Mouse (Mus musculus): ENCODE data around the gene Srarp. TPM values are rescaled to one million over a fixed set of nuclear protein-coding genes. Genes with fewer than 3 reads are reported as not detected.

Gene Srarp
- polyA plus RNA-seq, 1 experiment from 2014 or later, result 0.62 TPM

- no peak overlapping the region for H3K4me3 ChIP-seq (ENCODE audit: low read depth, low read length)
- no peak overlapping the region for H3K27ac ChIP-seq (ENCODE audit: low read length)
- H3K36me3 ChIP-seq (ENCODE audit: control insufficient read depth, insufficient read depth, low read length), result peaks cover 82% of the 10 kb centered on the region
- no peak overlapping the region for H3K4me2 ChIP-seq (ENCODE audit: low read length)
- H3K4me1 ChIP-seq (ENCODE audit: control insufficient read depth, insufficient read depth, low read length), result no peaks in the 10 kb centered on the region
- no peak for ATAC-seq
- WGBS, result 96% methylated on average over 9 of the region's 9 CpGs
- H3K27me3 ChIP-seq (ENCODE audit: control insufficient read depth, insufficient read depth, low read depth, low read length), result no peaks in the 10 kb centered on the region
- H3K9ac ChIP-seq (ENCODE audit: low read depth, low read length), result no peak overlapping the region
- H3K9me3 ChIP-seq (replicated peaks; ENCODE audit: control insufficient read depth, low read length, poor library complexity, severe bottlenecking), result no peaks in the 10 kb centered on the region
These were observed 33.4 kb upstream of the Srarp start for GRCm38 (mm10) chr4:141469343-141469742.

- no peak overlapping the region for H3K4me3 ChIP-seq (ENCODE audit: low read depth, low read length)
- H3K27me3 ChIP-seq (ENCODE audit: control insufficient read depth, insufficient read depth, low read depth, low read length), result no peaks in the 10 kb centered on the region
- no peaks in the 10 kb centered on the region for H3K9me3 ChIP-seq (replicated peaks; ENCODE audit: control insufficient read depth, low read length, poor library complexity, severe bottlenecking)
- no peak for ATAC-seq
- no peak overlapping the region for H3K4me2 ChIP-seq (ENCODE audit: low read length)
- H3K9ac ChIP-seq (ENCODE audit: low read depth, low read length), result no peak overlapping the region
- H3K36me3 ChIP-seq (ENCODE audit: control insufficient read depth, insufficient read depth, low read length), result peaks cover 84% of the 10 kb centered on the region
- no peaks in the 10 kb centered on the region for H3K4me1 ChIP-seq (ENCODE audit: control insufficient read depth, insufficient read depth, low read length)
- WGBS, result 62% methylated on average over 10 of the region's 10 CpGs
- H3K27ac ChIP-seq (ENCODE audit: low read length), result no peak overlapping the region
These were observed 32.7 kb upstream of the Srarp start for GRCm38 (mm10) chr4:141468576-141468975.

DNA sequence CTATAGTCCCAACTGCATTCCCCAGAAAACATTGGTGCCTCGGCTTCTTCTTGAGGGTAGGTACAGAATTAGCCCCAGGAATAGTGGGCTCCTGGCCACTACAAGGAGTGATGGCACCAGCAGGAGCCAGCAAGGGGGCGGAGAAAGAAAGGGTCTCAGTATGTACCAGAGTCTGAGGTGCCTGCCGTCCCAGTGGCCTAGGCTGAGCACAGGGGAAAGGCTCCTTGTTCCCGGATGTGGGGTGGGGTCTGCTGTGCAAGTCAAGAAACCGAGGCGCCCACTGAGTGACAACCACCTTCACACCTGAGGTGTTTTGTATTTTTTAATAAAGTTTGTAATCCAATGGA, 31.6 kb upstream of the Srarp start:
- Histone ChIP-seq H3K9ac (ENCODE audit: low read depth, low read length) (no peak overlapping the region), H3K9me3 (replicated peaks; ENCODE audit: control insufficient read depth, low read length, poor library complexity, severe bottlenecking) (no peaks in the 10 kb centered on the region), H3K27ac (ENCODE audit: low read length) (no peak overlapping the region), H3K4me1 (ENCODE audit: control insufficient read depth, insufficient read depth, low read length) (no peaks in the 10 kb centered on the region), H3K4me3 (ENCODE audit: low read depth, low read length) (no peak overlapping the region), H3K36me3 (ENCODE audit: control insufficient read depth, insufficient read depth, low read length) (peaks cover 82% of the 10 kb centered on the region), H3K4me2 (ENCODE audit: low read length) (no peak overlapping the region), H3K27me3 (ENCODE audit: control insufficient read depth, insufficient read depth, low read depth, low read length) (no peaks in the 10 kb centered on the region)
- WGBS, result 78% methylated on average over 6 of the region's 6 CpGs
- ATAC-seq, result no peak

DNA sequence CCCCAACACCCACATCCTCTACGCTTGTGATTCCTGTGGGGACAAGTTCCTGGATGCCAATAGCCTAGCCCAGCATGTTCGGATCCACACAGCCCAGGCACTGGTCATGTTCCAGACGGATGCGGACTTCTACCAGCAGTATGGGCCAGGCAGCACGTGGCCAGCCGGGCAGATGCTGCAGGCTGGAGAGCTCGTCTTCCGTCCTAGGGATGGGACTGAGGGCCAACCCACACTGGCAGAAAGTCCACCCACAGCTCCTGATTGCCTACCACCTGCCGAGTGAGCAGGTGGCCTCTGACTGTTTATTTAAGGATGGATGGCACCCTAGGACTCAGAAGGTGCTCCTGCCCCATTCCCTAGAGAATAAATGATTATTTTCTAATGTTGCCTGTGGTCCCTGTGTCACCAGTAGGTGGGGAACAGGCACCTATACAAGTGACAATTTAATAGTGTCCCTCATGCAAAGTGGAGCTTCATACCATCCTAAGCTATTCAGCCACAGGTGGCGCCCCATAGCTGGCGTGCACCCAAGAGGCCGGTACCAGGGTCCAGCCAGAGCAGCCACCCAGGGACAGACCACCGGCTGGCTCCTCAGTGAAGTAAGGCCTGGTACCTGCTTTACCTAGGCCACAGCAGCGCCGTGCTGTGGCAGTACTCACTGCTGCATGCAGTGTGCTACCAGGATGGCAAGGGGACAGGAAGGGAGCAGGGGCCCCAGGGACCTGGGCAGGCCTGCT, 31.1 kb upstream of the Srarp start:
- H3K4me3 ChIP-seq (ENCODE audit: low read depth, low read length), result no peak overlapping the region

DNA sequence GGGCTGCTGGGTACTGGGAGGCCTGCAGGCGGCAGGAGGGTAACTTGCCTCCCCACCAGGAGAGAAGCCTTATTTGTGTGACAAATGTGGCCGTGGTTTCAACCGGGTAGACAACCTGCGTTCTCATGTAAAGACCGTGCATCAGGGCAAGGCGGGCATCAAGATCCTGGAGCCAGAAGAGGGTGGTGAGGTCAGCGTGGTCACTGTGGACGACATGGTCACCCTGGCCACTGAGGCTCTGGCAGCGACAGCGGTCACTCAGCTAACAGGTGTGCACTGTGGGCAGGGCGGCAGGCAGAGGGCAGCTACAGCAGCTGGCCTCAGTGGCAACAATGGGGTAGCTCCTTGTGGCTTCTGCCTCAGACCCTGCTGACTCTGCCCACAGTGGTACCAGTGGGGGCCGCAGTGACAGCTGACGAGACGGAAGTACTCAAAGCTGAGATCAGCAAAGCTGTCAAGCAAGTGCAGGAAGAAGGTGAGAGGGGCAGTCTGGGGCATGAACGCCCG, 30.4 kb upstream of the Srarp start:
- H3K4me2 ChIP-seq (ENCODE audit: low read length), result no peak overlapping the region
- H3K27me3 ChIP-seq (ENCODE audit: control insufficient read depth, insufficient read depth, low read depth, low read length), result no peaks in the 10 kb centered on the region
- no peak overlapping the region for H3K9ac ChIP-seq (ENCODE audit: low read depth, low read length)
- H3K4me3 ChIP-seq (ENCODE audit: low read depth, low read length), result no peak overlapping the region
- H3K9me3 ChIP-seq (replicated peaks; ENCODE audit: control insufficient read depth, low read length, poor library complexity, severe bottlenecking), result no peaks in the 10 kb centered on the region
- ATAC-seq, result no peak
- no peaks in the 10 kb centered on the region for H3K4me1 ChIP-seq (ENCODE audit: control insufficient read depth, insufficient read depth, low read length)
- H3K27ac ChIP-seq (ENCODE audit: low read length), result no peak overlapping the region
- peaks cover 79% of the 10 kb centered on the region for H3K36me3 ChIP-seq (ENCODE audit: control insufficient read depth, insufficient read depth, low read length)
- WGBS, result 84% methylated on average over 16 of the region's 16 CpGs

More for the DNA sequence above, 31.1 kb upstream of the Srarp start:
- H3K36me3 ChIP-seq (ENCODE audit: control insufficient read depth, insufficient read depth, low read length), result peaks cover 81% of the 10 kb centered on the region
- H3K9me3 ChIP-seq (replicated peaks; ENCODE audit: control insufficient read depth, low read length, poor library complexity, severe bottlenecking), result no peaks in the 10 kb centered on the region
- no peak overlapping the region for H3K4me2 ChIP-seq (ENCODE audit: low read length)
- WGBS, result 85% methylated on average over 15 of the region's 15 CpGs
- no peak overlapping the region for H3K9ac ChIP-seq (ENCODE audit: low read depth, low read length)
- no peaks in the 10 kb centered on the region for H3K4me1 ChIP-seq (ENCODE audit: control insufficient read depth, insufficient read depth, low read length)
- no peak overlapping the region for H3K27ac ChIP-seq (ENCODE audit: low read length)
- ATAC-seq, result no peak
- no peaks in the 10 kb centered on the region for H3K27me3 ChIP-seq (ENCODE audit: control insufficient read depth, insufficient read depth, low read depth, low read length)

DNA sequence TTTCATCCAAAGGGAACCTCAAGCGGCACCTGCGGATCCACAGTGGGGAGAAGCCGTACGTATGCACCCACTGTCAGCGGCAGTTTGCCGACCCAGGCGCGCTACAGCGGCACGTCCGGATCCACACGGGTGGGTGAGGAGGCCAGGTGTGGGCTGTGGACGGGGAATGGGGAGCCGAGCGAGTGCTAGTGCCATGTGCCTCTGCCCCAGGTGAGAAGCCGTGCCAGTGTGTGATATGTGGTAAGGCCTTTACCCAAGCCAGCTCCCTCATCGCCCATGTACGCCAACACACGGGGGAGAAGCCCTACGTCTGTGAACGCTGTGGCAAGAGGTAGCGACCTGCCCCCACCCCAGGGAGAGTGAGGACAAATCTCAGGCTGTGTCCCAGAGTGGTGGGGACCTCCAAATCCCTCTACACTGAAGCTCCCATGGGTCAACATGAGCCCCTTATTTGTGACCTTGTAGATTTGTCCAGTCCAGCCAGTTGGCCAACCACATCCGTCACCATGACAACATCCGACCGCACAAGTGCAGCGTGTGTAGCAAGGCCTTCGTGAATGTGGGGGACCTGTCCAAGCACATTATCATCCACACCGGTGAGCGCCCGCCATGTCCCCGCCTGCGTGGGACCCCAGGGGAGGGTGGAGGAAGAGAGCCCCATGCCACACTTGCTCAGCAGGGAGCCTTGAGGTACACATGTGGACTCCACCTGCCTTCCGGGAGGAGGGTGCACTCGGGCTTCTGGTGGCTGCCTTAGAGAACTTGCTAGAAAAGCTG, 29.8 kb upstream of the Srarp start:
- Histone ChIP-seq H3K4me1 (ENCODE audit: control insufficient read depth, insufficient read depth, low read length) (no peaks in the 10 kb centered on the region), H3K9ac (ENCODE audit: low read depth, low read length) (no peak overlapping the region)
- ATAC-seq, result no peak

GRCm38 (mm10) chr4:141464722-141465121, 28.8 kb upstream of the Srarp start:
- no peaks in the 10 kb centered on the region for H3K4me1 ChIP-seq (ENCODE audit: control insufficient read depth, insufficient read depth, low read length)
- H3K9ac ChIP-seq (ENCODE audit: low read depth, low read length), result no peak overlapping the region
- H3K4me3 ChIP-seq (ENCODE audit: low read depth, low read length), result no peak overlapping the region
- no peak overlapping the region for H3K27ac ChIP-seq (ENCODE audit: low read length)
- H3K9me3 ChIP-seq (replicated peaks; ENCODE audit: control insufficient read depth, low read length, poor library complexity, severe bottlenecking), result no peaks in the 10 kb centered on the region
- no peak for ATAC-seq
- peaks cover 63% of the 10 kb centered on the region for H3K36me3 ChIP-seq (ENCODE audit: control insufficient read depth, insufficient read depth, low read length)
- no peak overlapping the region for H3K4me2 ChIP-seq (ENCODE audit: low read length)
- H3K27me3 ChIP-seq (ENCODE audit: control insufficient read depth, insufficient read depth, low read depth, low read length), result no peaks in the 10 kb centered on the region
- 79% methylated on average over 16 of the region's 16 CpGs for WGBS

More for the DNA sequence above, 29.8 kb upstream of the Srarp start:
- no peaks in the 10 kb centered on the region for H3K27me3 ChIP-seq (ENCODE audit: control insufficient read depth, insufficient read depth, low read depth, low read length)
- no peak overlapping the region for H3K4me2 ChIP-seq (ENCODE audit: low read length)
- WGBS, result 86% methylated on average over 34 of the region's 34 CpGs
- H3K27ac ChIP-seq (ENCODE audit: low read length), result no peak overlapping the region
- no peaks in the 10 kb centered on the region for H3K9me3 ChIP-seq (replicated peaks; ENCODE audit: control insufficient read depth, low read length, poor library complexity, severe bottlenecking)
- no peak overlapping the region for H3K4me3 ChIP-seq (ENCODE audit: low read depth, low read length)
- H3K36me3 ChIP-seq (ENCODE audit: control insufficient read depth, insufficient read depth, low read length), result peaks cover 73% of the 10 kb centered on the region

GRCm38 (mm10) chr4:141463472-141463871, 27.6 kb upstream of the Srarp start:
- no peaks in the 10 kb centered on the region for H3K27me3 ChIP-seq (ENCODE audit: control insufficient read depth, insufficient read depth, low read depth, low read length)
- 82% methylated on average over 14 of the region's 14 CpGs for WGBS
- no peak overlapping the region for H3K27ac ChIP-seq (ENCODE audit: low read length)
- no peak overlapping the region for H3K4me2 ChIP-seq (ENCODE audit: low read length)
- no peaks in the 10 kb centered on the region; the same call in 1 of the 2 replicates for H3K4me1 ChIP-seq (ENCODE audit: control insufficient read depth, insufficient read depth, low read length)
- H3K9me3 ChIP-seq (replicated peaks; ENCODE audit: control insufficient read depth, low read length, poor library complexity, severe bottlenecking), result no peaks in the 10 kb centered on the region
- H3K4me3 ChIP-seq (ENCODE audit: low read depth, low read length), result no peak overlapping the region
- no peak overlapping the region for H3K9ac ChIP-seq (ENCODE audit: low read depth, low read length)
- ATAC-seq, result no peak
- peaks cover 53% of the 10 kb centered on the region for H3K36me3 ChIP-seq (ENCODE audit: control insufficient read depth, insufficient read depth, low read length)

GRCm38 (mm10) chr4:141461576-141461975, 25.7 kb upstream of the Srarp start:
- 83% methylated on average over 12 of the region's 12 CpGs for WGBS
- H3K4me3 ChIP-seq (ENCODE audit: low read depth, low read length), result no peak overlapping the region
- peaks cover 39% of the 10 kb centered on the region for H3K36me3 ChIP-seq (ENCODE audit: control insufficient read depth, insufficient read depth, low read length)
- no peak overlapping the region for H3K4me2 ChIP-seq (ENCODE audit: low read length)
- no peak overlapping the region for H3K27ac ChIP-seq (ENCODE audit: low read length)
- no peaks in the 10 kb centered on the region for H3K9me3 ChIP-seq (replicated peaks; ENCODE audit: control insufficient read depth, low read length, poor library complexity, severe bottlenecking)
- no peak overlapping the region for H3K9ac ChIP-seq (ENCODE audit: low read depth, low read length)
- H3K27me3 ChIP-seq (ENCODE audit: control insufficient read depth, insufficient read depth, low read depth, low read length), result no peaks in the 10 kb centered on the region
- H3K4me1 ChIP-seq (ENCODE audit: control insufficient read depth, insufficient read depth, low read length), result no peaks in the 10 kb centered on the region; the same call in 1 of the 2 replicates
- ATAC-seq, result no peak

All from midbrain, embryonic 16.5 days (tissue).